Mouse (Mus musculus): Measurements from ENCODE around the gene Bicdl2.

Bicdl2 gene

DNA sequence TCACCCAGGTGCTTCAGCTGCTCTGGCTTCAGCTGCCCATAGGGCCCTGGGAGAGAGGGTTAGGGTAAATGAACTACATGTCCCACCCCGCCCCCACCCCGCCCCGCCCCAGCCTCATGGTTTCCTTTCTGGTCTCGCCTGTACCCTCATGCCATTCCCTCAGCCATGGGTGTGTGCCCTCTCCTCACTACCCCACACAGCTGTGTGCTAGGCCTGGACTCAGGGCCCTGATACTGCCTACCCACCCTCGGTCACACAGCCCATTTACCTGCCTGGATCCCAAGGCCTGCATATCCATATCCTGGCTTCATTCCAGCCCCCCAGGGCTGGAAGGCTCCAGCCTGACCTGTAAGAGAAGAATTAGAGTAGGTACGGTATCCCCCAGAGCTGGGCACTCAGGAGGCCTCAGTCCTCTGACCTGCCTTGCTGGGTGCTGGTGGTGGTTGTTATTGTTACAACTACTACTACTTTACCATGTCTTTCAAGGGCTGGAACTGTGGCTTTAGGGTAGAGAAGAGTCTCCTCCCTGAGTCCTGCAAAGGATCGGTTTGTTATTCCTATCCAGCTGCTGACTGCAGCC lies 45.3 kb downstream of the Bicdl2 start:
- DNase-seq (ENCODE audit: low read depth in 2 of 2, low spot score in 2 of 2) = no peak

DNA sequence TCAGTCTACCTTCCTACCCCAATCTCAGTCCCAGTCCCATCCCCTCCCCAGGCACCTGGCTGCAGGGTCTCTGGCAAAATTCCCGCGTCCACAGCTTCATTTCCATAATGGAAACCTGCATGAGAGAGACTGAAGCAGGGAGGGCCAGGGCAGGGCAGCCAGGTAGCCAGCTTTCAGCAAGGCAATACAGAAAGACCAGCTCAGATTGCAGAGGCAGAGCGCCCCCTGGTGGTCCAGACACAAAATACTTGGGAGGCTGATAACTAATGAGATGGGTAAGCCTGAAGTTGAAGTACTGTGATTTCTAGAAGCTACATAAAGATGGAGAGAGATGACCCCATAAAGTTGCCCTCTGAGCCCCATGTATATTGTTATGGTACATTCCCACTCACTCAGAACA lies 45.9 kb downstream of the Bicdl2 start:
- DNase-seq (ENCODE audit: low read depth in 2 of 2, low spot score in 2 of 2) = peak; percentile 67 to 71

DNA sequence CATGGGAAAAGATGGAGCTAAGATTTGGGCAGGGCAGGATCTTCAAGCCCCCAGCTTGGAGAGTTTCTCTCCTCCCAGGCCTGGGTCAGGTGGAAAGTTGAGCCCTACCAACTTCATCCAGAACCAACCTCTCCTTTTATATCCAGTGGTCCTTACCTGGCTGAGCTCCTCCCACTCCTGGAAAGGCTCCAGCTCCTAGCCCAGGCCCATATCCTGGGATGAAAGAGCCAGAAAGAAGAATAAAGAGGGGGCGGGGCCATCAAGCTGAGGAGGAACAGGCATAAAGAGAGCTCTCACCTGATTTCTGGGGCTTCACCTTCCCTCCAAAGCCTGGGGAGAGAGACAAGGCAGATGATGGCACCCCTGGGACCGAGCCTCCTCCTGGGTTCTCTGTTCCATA lies 56.7 kb downstream of the Bicdl2 start:
- DNase-seq (ENCODE audit: low read depth in 2 of 2, low spot score in 2 of 2) = no peak
